Mouse (Mus musculus) thymus, adult 2 months (tissue): ENCODE results near the gene Mthfd2. TPM values are rescaled to one million over a fixed set of nuclear protein-coding genes. Genes with fewer than 3 reads are reported as not detected.

ENCODE experiments used
- DNase-seq: peaks from one replicate; pipeline ENCODE4 v3.0.0; 2021
- H3K27ac ChIP-seq: fragments of 200-500 bp; 2 replicates; pipeline ENCODE4 v1.5.1; 2012; ENCODE audit warnings: low read length, control low read depth; ENCODE audit not compliant: control insufficient read depth, insufficient read depth
- H3K27me3 ChIP-seq: fragments of 200-500 bp; 2 replicates; pipeline ENCODE4 v1.6.1; 2012; ENCODE audit warnings: mild to moderate bottlenecking, low read length, moderate library complexity, mixed read lengths; ENCODE audit not compliant: control insufficient read depth, insufficient read depth
- H3K36me3 ChIP-seq: fragments of 200-500 bp; 2 replicates; pipeline ENCODE4 v1.6.1; 2012; ENCODE audit warnings: mild to moderate bottlenecking, low read length, moderate library complexity; ENCODE audit not compliant: control insufficient read depth, insufficient read depth
- H3K4me1 ChIP-seq: fragments of 200-500 bp; replicated peaks from 2 replicates; pipeline ENCODE4 v1.6.1; 2012; ENCODE audit warnings: low read length; ENCODE audit not compliant: control insufficient read depth, insufficient read depth
- H3K4me3 ChIP-seq: fragments of 200-500 bp; 2 replicates; pipeline ENCODE4 v1.5.1; 2012; ENCODE audit warnings: mild to moderate bottlenecking, low read length, control low read depth, moderate library complexity; ENCODE audit not compliant: control insufficient read depth, insufficient read depth
- CTCF ChIP-seq: fragments of 200-500 bp; IDR thresholded peaks from 2 replicates; pipeline ENCODE4 v1.5.1; 2012; ENCODE audit warnings: mild to moderate bottlenecking, control low read depth, low read length, moderate library complexity, borderline replicate concordance; ENCODE audit not compliant: control insufficient read depth, poor library complexity, insufficient read depth; ENCODE audit errors: extremely low read depth
- POLR2A ChIP-seq: fragments of 200-500 bp; IDR thresholded peaks from 2 replicates; pipeline ENCODE4 v1.6.1; 2012; ENCODE audit warnings: mild to moderate bottlenecking, low read length, control low read depth, moderate library complexity; ENCODE audit not compliant: control insufficient read depth, poor library complexity, insufficient read depth; ENCODE audit errors: extremely low read depth
- WGBS: fragments of 180-500 bp; shearing (Covaris S2); methylation state at CpG from one replicate; pipeline ENCODE4 v1.1.7; 2018; 5-methylcytosine and 5-hydroxymethylcytosine counted together
- polyA plus RNA-seq: library from polyadenylated mRNA; depleted of rRNA; stranded (reverse); fragments of >200 nt; gene quantifications from 2 replicates; pipeline ENCODE4 v1.2.3, GENCODE M21; 2012; rRNA removed

Mthfd2 gene
- polyA plus RNA-seq, 1 experiment: 15.9 TPM

DNA sequence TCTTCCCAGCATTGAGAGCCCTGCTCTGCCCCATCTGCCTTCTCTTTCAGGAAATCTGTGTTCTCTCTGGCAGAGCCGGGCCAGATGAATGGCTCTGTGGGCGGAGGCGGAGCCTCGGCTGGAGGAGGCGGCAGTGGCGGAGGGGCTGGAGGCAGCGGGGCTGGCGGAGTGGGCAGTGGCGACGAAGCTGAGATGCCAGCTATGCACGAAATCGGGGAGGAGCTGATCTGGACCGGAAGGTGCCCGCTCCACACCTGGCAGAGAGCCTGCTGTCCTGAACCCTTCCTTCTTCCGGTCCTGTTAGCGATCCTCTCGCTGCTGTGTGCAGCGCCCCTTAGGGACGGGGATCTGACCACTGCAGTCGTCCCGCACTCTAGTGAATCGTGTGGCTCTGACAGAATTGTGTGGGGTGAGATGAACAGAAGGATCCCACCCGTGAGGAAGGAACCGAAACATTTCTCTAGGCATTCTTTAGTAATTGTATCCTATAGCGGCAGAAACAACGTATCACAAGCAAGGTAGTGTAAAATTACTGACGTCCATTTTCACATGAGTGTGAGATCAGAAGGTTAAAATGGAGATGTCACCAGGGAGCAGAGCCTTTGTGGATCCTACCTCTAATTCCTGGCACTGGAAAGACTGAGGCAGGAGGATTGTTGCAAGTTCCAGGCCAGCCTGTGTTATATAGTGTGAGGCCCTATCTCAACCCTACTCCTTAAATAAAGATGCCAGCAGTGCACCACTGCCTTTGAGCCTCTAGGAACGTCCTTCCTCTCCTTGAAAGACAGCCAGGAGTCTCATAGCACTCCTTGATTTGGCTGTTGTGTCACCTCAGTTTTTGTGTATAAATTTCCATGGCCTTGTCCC is 57.3 kb downstream of the Mthfd2 start:
- WGBS: 4% methylated on average over 28 of the region's 28 CpGs
- no peak overlapping the region for H3K27ac ChIP-seq

DNA sequence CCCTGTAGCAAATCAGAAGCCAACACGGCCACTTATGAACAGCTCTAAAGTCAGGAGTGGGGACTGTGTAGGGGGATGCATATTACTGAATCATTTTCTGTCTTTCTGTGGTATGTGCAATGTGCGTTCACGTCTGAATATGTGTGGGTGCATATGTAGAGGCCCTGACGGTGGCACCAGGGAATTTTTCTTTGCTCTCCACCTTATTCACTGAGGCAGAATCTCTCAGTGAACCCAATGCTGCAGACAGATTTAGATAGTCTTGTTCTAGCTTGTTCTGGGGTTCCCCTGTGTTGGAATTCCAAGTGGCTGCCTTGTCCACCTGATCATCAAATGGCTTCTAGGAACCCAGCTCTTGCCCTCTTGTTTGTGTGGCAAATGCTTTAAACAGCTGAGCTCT is 58.1 kb downstream of the Mthfd2 start:
- WGBS: 64% methylated on average over 4 of the region's 4 CpGs
- H3K4me3 ChIP-seq: no peak overlapping the region

More for the DNA sequence above, 57.3 kb downstream of the Mthfd2 start:
- Histone ChIP-seq H3K4me1 (0 out of 2 replicates have a peak, but pooled peaks cover 3% of the 10 kb centered on the region), H3K4me3 (peak overlapping the region; percentile 59), H3K27me3 (no peaks in the 10 kb centered on the region), H3K36me3 (no peaks in the 10 kb centered on the region)
- no peak for TF ChIP-seq POLR2A
- TF ChIP-seq CTCF: 0 out of 2 replicates have a peak, but pooled peaks have one; percentile 31
- DNase-seq: peak; percentile 67

DNA sequence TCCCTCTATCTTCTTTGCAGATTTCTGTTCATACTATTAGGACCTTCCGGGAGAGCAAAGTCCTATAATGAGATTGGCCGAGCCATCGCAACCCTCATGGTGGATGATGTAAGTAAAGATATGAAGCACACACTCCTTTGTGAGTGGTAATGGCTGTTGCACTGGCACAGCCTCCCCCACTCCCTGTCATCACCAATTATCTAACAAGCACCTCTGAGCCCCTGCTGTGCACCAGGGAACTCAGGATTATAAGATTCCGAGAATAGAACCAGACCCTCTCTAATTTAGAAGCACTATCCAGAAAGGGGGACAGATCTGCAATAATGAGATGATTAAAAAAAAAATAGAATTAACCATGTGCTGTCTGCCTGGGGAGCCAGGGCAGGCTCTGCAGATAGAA is 60.1 kb downstream of the Mthfd2 start:
- Histone ChIP-seq H3K27ac (no peak overlapping the region), H3K36me3 (no peaks in the 10 kb centered on the region), H3K27me3 (no peaks in the 10 kb centered on the region), H3K4me3 (no peak overlapping the region), H3K4me1 (0 out of 2 replicates have a peak, but pooled peaks cover 3% of the 10 kb centered on the region)
- WGBS: 95% methylated on average over 4 of the region's 4 CpGs
- TF ChIP-seq CTCF (no peak), POLR2A (no peak)
- no peak for DNase-seq

More for the DNA sequence above, 58.1 kb downstream of the Mthfd2 start:
- Histone ChIP-seq H3K36me3 (no peaks in the 10 kb centered on the region), H3K27me3 (no peaks in the 10 kb centered on the region), H3K27ac (no peak overlapping the region), H3K4me1 (0 out of 2 replicates have a peak, but pooled peaks cover 3% of the 10 kb centered on the region)
- no peak for DNase-seq
- TF ChIP-seq POLR2A (no peak), CTCF (no peak)

DNA sequence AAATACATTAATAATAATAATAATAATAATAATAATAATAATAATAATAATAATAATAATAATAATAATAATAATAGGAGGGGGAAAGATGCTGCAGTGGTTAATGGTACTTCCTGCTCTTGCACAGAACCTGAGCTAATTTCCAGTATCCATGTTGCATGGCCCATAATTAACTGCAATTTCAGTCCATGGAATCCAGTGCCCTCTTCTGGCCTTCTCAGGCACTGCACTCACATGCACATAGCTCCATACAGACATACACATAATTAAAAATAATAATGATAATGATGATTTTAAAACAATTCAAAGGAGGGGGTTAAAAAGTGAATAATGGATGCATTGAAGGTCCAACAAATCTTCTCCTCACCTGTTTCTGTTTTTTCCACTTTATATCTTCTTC is 60.5 kb downstream of the Mthfd2 start:
- TF ChIP-seq POLR2A: no peak
- no peak for TF ChIP-seq CTCF
- Histone ChIP-seq H3K36me3 (no peaks in the 10 kb centered on the region), H3K27me3 (no peaks in the 10 kb centered on the region)

GRCm38 (mm10) chr6:83264516-83264915 is 61.2 kb downstream of the Mthfd2 start:
- H3K27ac ChIP-seq: no peak overlapping the region
- DNase-seq: peak; percentile 8
- 89% methylated on average over 1 of the region's 1 CpGs for WGBS
- H3K4me1 ChIP-seq: 0 out of 2 replicates have a peak, but pooled peaks cover 3% of the 10 kb centered on the region
- no peaks in the 10 kb centered on the region for H3K27me3 ChIP-seq
- no peak overlapping the region for H3K4me3 ChIP-seq
- no peaks in the 10 kb centered on the region for H3K36me3 ChIP-seq
- TF ChIP-seq CTCF (no peak), POLR2A (no peak)

More for the DNA sequence above, 60.5 kb downstream of the Mthfd2 start:
- Histone ChIP-seq H3K4me1 (0 out of 2 replicates have a peak, but pooled peaks cover 3% of the 10 kb centered on the region), H3K4me3 (no peak overlapping the region), H3K27ac (no peak overlapping the region)
- DNase-seq: no peak

Other genes with a start within 250 kb of the Mthfd2 start
- 24.4 and 25.5 TPM in 2 replicates for gene Pcgf1, start 248.0 kb downstream of the Mthfd2 start, polyA plus RNA-seq
- gene Lbx2, start 239.5 kb downstream of the Mthfd2 start, polyA plus RNA-seq: 2.1 and 2.6 TPM in 2 replicates
- 18.9 and 19.6 TPM in 2 replicates for gene Ccdc142, start 224.3 kb downstream of the Mthfd2 start, polyA plus RNA-seq
- gene Gm42688, start 224.3 kb downstream of the Mthfd2 start, polyA plus RNA-seq: 10.2 and 11.9 TPM in 2 replicates
- gene Mrpl53, start 216.9 kb downstream of the Mthfd2 start, polyA plus RNA-seq: 67.2 and 83.6 TPM in 2 replicates
- 142 and 143 TPM in 2 replicates for gene Mogs, start 210.4 kb downstream of the Mthfd2 start, polyA plus RNA-seq
- gene Wbp1, start 204.3 kb downstream of the Mthfd2 start, polyA plus RNA-seq: 227 and 265 TPM in 2 replicates
- gene Ino80b, start 200.5 kb downstream of the Mthfd2 start, polyA plus RNA-seq: 67.2 and 98.6 TPM in 2 replicates
- gene Rtkn, start 190.4 kb downstream of the Mthfd2 start, polyA plus RNA-seq: 40.5 and 41.3 TPM in 2 replicates
- gene Wdr54, start 169.5 kb downstream of the Mthfd2 start, polyA plus RNA-seq: 0.80 and 0.89 TPM in 2 replicates
- 0.19 and 0.38 TPM in 2 replicates for gene 1700003E16Rik, start 169.5 kb downstream of the Mthfd2 start, polyA plus RNA-seq
- gene Dctn1, start 160.0 kb downstream of the Mthfd2 start, polyA plus RNA-seq: 166 and 167 TPM in 2 replicates
- gene Slc4a5, start 106.1 kb downstream of the Mthfd2 start, polyA plus RNA-seq: 0.57 and 0.62 TPM in 2 replicates
- gene Mob1a, start 108 bp upstream of the Mthfd2 start, polyA plus RNA-seq: 45.5 and 49.1 TPM in 2 replicates
- 10.6 and 13.6 TPM in 2 replicates for gene Bola3, start 23.2 kb upstream of the Mthfd2 start, polyA plus RNA-seq
- 32.6 and 43.3 TPM in 2 replicates for gene Tet3, start 133.2 kb upstream of the Mthfd2 start, polyA plus RNA-seq
- 52.1 and 65.4 TPM in 2 replicates for gene Dguok, start 181.1 kb upstream of the Mthfd2 start, polyA plus RNA-seq
- 2.3 and 3.5 TPM in 2 replicates for gene Actg2, start 210.4 kb upstream of the Mthfd2 start, polyA plus RNA-seq
- gene Stambp, start 246.8 kb upstream of the Mthfd2 start, polyA plus RNA-seq: 16.4 and 19.2 TPM in 2 replicates